Mouse (Mus musculus) thymus, adult 2 months (tissue): ENCODE results near the gene Slc35a3. TPM values are rescaled to one million over a fixed set of nuclear protein-coding genes. Genes with fewer than 3 reads are reported as not detected.
A peak's percentile ranks its signal among the peaks of the same experiment; 100 is the strongest.

Source experiments
- DNase-seq: peaks from one replicate; pipeline ENCODE4 v3.0.0; 2021
- H3K27ac ChIP-seq: fragments of 200-500 bp; 2 replicates; pipeline ENCODE4 v1.5.1; 2012; ENCODE audit warnings: low read length, control low read depth; ENCODE audit not compliant: control insufficient read depth, insufficient read depth
- H3K27me3 ChIP-seq: fragments of 200-500 bp; 2 replicates; pipeline ENCODE4 v1.6.1; 2012; ENCODE audit warnings: mild to moderate bottlenecking, low read length, moderate library complexity, mixed read lengths; ENCODE audit not compliant: control insufficient read depth, insufficient read depth
- H3K36me3 ChIP-seq: fragments of 200-500 bp; 2 replicates; pipeline ENCODE4 v1.6.1; 2012; ENCODE audit warnings: mild to moderate bottlenecking, low read length, moderate library complexity; ENCODE audit not compliant: control insufficient read depth, insufficient read depth
- H3K4me1 ChIP-seq: fragments of 200-500 bp; replicated peaks from 2 replicates; pipeline ENCODE4 v1.6.1; 2012; ENCODE audit warnings: low read length; ENCODE audit not compliant: control insufficient read depth, insufficient read depth
- H3K4me3 ChIP-seq: fragments of 200-500 bp; 2 replicates; pipeline ENCODE4 v1.5.1; 2012; ENCODE audit warnings: mild to moderate bottlenecking, low read length, control low read depth, moderate library complexity; ENCODE audit not compliant: control insufficient read depth, insufficient read depth
- CTCF ChIP-seq: fragments of 200-500 bp; IDR thresholded peaks from 2 replicates; pipeline ENCODE4 v1.5.1; 2012; ENCODE audit warnings: mild to moderate bottlenecking, control low read depth, low read length, moderate library complexity, borderline replicate concordance; ENCODE audit not compliant: control insufficient read depth, poor library complexity, insufficient read depth; ENCODE audit errors: extremely low read depth
- POLR2A ChIP-seq: fragments of 200-500 bp; IDR thresholded peaks from 2 replicates; pipeline ENCODE4 v1.6.1; 2012; ENCODE audit warnings: mild to moderate bottlenecking, low read length, control low read depth, moderate library complexity; ENCODE audit not compliant: control insufficient read depth, poor library complexity, insufficient read depth; ENCODE audit errors: extremely low read depth
- WGBS: fragments of 180-500 bp; shearing (Covaris S2); methylation state at CpG from one replicate; pipeline ENCODE4 v1.1.7; 2018; 5-methylcytosine and 5-hydroxymethylcytosine counted together
- polyA plus RNA-seq: library from polyadenylated mRNA; depleted of rRNA; stranded (reverse); fragments of >200 nt; gene quantifications from 2 replicates; pipeline ENCODE4 v1.2.3, GENCODE M21; 2012

Gene Slc35a3
- polyA plus RNA-seq, 1 experiment = 6.8 TPM

DNA sequence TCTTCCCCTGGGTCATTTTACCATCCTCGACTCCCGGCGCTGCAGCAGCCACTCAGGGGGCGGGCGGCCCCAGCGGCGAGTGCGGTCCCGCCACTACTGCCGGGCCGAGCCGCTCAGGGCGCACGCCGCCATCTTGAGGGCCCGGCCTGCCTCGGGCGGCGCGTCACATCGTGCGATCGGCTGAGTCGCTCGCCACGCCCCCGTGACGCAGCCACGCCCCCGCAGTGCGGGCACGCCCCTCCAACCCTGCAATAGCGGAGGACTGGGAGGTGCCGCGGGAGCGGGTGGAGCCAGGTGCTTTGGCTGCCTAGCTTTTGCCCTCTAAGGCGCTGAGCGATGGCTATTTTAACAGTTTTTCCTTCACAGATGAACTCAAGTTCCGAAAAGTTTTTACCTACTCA is 50.2 kb downstream of the Slc35a3 start, which contains the start of gene Mfsd14a:
Gene Mfsd14a (minus strand): TSS at position 215 of the 401 bp plus-strand sequence.
- Histone ChIP-seq H3K27ac (no peak within 1 kb of the TSS; the same call in 1 of the 2 replicates), H3K4me1 (peaks cover 13% of the 10 kb centered on the region; the same call in 1 of the 2 replicates), H3K27me3 (no peaks in the 10 kb centered on the region), H3K36me3 (no peaks in the 10 kb centered on the region), H3K4me3 (peak within 1 kb of the TSS; percentile 89)
- TF ChIP-seq POLR2A (peak; percentile 98), CTCF (peak; percentile 75; the same call in 1 of the 2 replicates)
- peak; percentile 100 for DNase-seq
- under 1% methylated on average over 39 of the region's 39 CpGs for WGBS

DNA sequence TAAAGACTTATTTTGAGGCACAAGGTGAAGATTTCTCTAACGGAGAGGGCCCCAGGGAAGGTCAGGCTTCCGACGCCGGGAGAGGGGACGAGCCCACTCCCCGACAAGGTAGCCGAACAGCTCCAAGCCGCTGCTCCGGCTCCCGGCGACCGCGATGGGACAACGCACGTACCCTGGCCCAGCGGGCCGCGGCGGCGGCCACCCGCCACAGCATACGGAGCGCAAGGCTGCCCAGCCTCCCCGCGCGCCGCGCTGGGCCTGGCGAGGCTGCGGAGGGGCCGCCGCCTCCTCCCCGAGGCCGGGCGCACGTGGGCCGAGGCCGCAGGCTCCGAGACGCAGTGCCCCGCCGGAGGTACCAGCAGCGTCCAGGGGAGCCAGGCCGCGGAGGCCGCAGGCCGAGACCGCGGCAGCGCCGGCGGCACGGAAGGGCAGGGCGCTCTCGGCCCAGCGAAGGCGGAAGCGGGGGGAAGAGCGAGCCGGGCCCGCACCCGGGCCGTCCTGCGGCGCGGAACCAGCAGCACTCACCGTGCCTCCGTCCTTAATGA is 50.7 kb downstream of the Slc35a3 start:
- H3K36me3 ChIP-seq = no peaks in the 10 kb centered on the region
- no peaks in the 10 kb centered on the region for H3K27me3 ChIP-seq
- DNase-seq = no peak
- under 1% methylated on average over 63 of the region's 68 CpGs for WGBS
- peaks cover 13% of the 10 kb centered on the region; the same call in 1 of the 2 replicates for H3K4me1 ChIP-seq
- H3K27ac ChIP-seq = no peak overlapping the region; the same call in 1 of the 2 replicates
- no peak for TF ChIP-seq CTCF
- TF ChIP-seq POLR2A = no peak
- H3K4me3 ChIP-seq = peak overlapping the region; percentile 89

DNA sequence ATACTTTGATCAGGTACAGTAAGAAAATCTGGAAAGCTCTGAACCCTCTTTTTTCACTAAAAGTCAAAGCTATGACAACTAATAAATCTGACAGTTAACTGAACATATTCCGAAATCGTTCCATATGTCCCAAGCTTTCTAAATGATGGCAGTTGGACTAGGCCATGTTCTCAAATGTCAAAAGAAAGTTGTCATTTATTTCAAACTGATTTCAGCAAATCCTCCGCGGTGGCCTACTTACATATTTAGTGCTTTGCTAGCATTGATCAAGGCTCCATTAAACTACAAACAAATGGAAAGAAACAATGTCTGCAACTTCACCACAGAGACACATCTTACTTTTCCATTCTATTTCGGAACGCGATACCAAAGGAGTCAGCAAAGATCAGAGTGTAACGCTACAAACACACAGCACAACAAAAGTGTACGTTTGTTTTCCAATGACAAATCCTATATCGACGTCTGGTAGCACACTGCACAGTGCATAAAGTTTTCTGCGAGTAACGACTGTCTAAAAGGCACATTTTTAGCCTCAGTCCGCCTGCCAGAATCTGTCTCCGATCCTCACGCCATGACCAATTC is 51.3 kb downstream of the Slc35a3 start:
- H3K27me3 ChIP-seq = no peaks in the 10 kb centered on the region
- H3K36me3 ChIP-seq = no peaks in the 10 kb centered on the region
- H3K4me3 ChIP-seq = peak overlapping the region; percentile 89
- H3K4me1 ChIP-seq = peaks cover 13% of the 10 kb centered on the region; the same call in 1 of the 2 replicates
- WGBS = 6% methylated on average over 16 of the region's 16 CpGs
- no peak for DNase-seq
- no peak overlapping the region; the same call in 1 of the 2 replicates for H3K27ac ChIP-seq
- TF ChIP-seq CTCF (no peak), POLR2A (no peak)

DNA sequence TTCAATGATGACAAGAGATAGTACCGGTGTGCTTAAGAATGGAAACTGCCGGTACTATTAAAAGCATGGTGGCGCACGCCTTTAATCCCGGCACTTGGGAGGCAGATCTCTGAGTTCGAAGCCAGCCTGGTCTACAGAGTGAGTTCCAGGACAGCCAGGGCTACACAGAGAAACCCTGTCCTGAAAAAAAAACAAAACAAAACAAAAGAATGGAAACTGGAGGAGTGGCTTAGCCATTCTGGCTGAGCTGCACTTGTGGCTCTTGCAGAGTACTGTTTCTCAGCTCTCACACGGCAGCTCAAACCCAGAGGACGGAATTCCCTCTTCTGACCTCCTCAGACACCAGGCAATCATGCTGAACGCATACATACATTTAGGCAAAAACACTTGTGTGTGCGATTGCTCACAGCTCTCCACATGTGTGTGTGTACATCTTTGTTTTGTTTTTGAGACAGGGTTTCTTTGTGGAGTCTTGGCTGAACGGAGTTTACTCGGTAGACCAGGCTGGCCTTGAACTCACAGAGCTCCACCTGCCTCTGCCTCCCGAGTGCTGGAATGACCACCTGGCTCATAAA is 52.7 kb downstream of the Slc35a3 start:
- DNase-seq = no peak
- no peak for TF ChIP-seq POLR2A
- TF ChIP-seq CTCF = no peak
- Histone ChIP-seq H3K27me3 (no peaks in the 10 kb centered on the region), H3K36me3 (no peaks in the 10 kb centered on the region), H3K4me1 (peaks cover 13% of the 10 kb centered on the region; the same call in 1 of the 2 replicates), H3K4me3 (no peak overlapping the region), H3K27ac (no peak overlapping the region)
- 90% methylated on average over 13 of the region's 13 CpGs for WGBS

DNA sequence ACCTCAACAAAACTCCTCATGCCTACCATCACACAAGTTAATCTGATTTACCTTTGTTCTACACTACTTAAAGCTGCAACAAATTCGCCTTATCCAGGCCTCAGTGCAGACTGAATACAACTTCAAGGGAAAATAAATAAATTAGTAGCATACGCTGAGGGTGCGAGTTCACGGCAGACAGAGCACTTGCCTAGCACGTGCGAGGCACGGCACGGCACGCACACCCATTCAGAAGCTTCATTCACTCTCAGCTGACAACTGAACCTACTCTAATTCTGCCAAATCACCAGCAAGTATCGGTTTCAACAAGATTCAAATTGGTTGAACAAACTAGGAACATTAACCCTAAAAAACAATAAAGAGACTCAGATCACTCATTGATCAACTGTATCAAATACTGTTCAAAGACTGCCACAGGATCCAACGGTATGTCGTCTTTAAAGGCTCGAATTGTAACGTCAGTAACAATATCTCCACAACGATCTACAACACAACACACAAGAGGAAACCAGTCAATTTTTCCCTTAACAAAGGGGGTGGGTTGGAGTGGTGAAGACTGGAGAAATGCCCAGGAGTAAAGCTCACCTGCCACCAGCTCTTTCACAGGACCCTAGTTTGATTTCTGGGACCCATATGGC is 53.6 kb downstream of the Slc35a3 start:
- no peak overlapping the region for H3K27ac ChIP-seq
- no peak for DNase-seq
- no peak for TF ChIP-seq CTCF
- TF ChIP-seq POLR2A = no peak
- no peaks in the 10 kb centered on the region for H3K27me3 ChIP-seq
- H3K36me3 ChIP-seq = no peaks in the 10 kb centered on the region
- H3K4me3 ChIP-seq = no peak overlapping the region
- WGBS = 62% methylated on average over 15 of the region's 15 CpGs
- H3K4me1 ChIP-seq = peaks cover 13% of the 10 kb centered on the region; the same call in 1 of the 2 replicates
